Comparison of ENCODE assay signal across 10 mouse cellular contexts in genomic region chr11:119941794-119942193, GRCm38 (mm10). TPM values are rescaled to one million over a fixed set of nuclear protein-coding genes. Genes with fewer than 3 reads are reported as not detected.
DNase-seq lines count a peak whose midpoint lies in the region; ATAC-seq and TF ChIP-seq lines count a peak whose summit lies in the region.
"Had no signal": no experiment of that assay in that cellular context is flagged by ENCODE, and none has a peak within 500 bp of the region (broad histone marks: within the 10 kb centered on the region; RNA-seq: fewer than 3 reads in every experiment).

No protein-coding gene starts in this region.

- peaks cover 16% of the 10 kb centered on the region for H3K27me3 ChIP-seq in heart, embryonic 14.5 days (ENCODE audit: control insufficient read depth, insufficient read depth, low read length)
- peaks cover 60% of the 10 kb centered on the region for H3K27me3 ChIP-seq in hindbrain, embryonic 10.5 days (ENCODE audit: insufficient read depth, poor library complexity, severe bottlenecking)
- H3K27me3 ChIP-seq in midbrain, embryonic 10.5 days (ENCODE audit: low read depth, poor library complexity, severe bottlenecking) = peaks cover 71% of the 10 kb centered on the region
- H3K27me3 ChIP-seq: Patski had no signal

- no peak for DNase-seq in heart, postnatal 36 days
- no peak for DNase-seq in ES-E14 (ENCODE audit: low read depth, low spot score)
- no peak for DNase-seq in hindbrain, embryonic 10.5 days (ENCODE audit: low spot score)
- DNase-seq in midbrain, embryonic 10.5 days (ENCODE audit: low spot score) = no peak
- no peak for DNase-seq in right cerebral cortex, adult 2 months (ENCODE audit: low spot score in 2 of 2)
- DNase-seq in cerebellum, postnatal 4 days (ENCODE audit: low spot score in 2 of 2) = no peak
- no peak for DNase-seq in left cerebral cortex, adult 18-20 months (ENCODE audit: low spot score in 2 of 2)
- DNase-seq: right cerebral cortex, postnatal 14 days had no signal

- no peaks in the 10 kb centered on the region for H3K36me3 ChIP-seq in heart, embryonic 14.5 days (ENCODE audit: control insufficient read depth, insufficient read depth, low read length)
- no peaks in the 10 kb centered on the region for H3K36me3 ChIP-seq in ES-E14 (ENCODE audit: control insufficient read depth, insufficient read depth, low read length, poor library complexity, severe bottlenecking)
- no peaks in the 10 kb centered on the region for H3K36me3 ChIP-seq in hindbrain, embryonic 10.5 days
- H3K36me3 ChIP-seq in midbrain, embryonic 10.5 days = no peaks in the 10 kb centered on the region

- H3K4me2 ChIP-seq in heart, embryonic 14.5 days (ENCODE audit: low read length) = peak overlapping the region; percentile 92

- H3K4me3 ChIP-seq in heart, embryonic 14.5 days (ENCODE audit: control insufficient read depth in 1 of 2, insufficient read depth in 1 of 2, low read depth in 1 of 2, low read length in 2 of 2) = peak overlapping the region; percentile 66 to 84
- H3K4me3 ChIP-seq in ES-E14 (ENCODE audit: insufficient read depth in 1 of 2, low read depth in 1 of 2, low read length in 2 of 2, poor library complexity in 1 of 2, severe bottlenecking in 1 of 2) = peak overlapping the region; percentile 72 to 98
- H3K4me3 ChIP-seq in hindbrain, embryonic 10.5 days = peak overlapping the region; percentile 84
- H3K4me3 ChIP-seq in midbrain, embryonic 10.5 days = peak overlapping the region; percentile 85

- H3K9ac ChIP-seq in heart, embryonic 14.5 days (ENCODE audit: low read length) = peak overlapping the region; percentile 72
- no peak overlapping the region for H3K9ac ChIP-seq in ES-E14 (ENCODE audit: insufficient read depth, low read depth, low read length, poor library complexity, severe bottlenecking)

- intact Hi-C loops in heart, postnatal 36 days (cut with DNase I) = loop anchor here (2.0 to 5.0 kb wide), 2 partner anchors 25 to 146 kb away; partner anchors contain the start of gene Cep131

- WGBS in heart, embryonic 14.5 days = 12% methylated on average over 8 of the region's 8 CpGs
- 4% methylated on average over 8 of the region's 8 CpGs for WGBS in hindbrain, embryonic 10.5 days
- 10% methylated on average over 8 of the region's 8 CpGs for WGBS in midbrain, embryonic 10.5 days

- no peak overlapping the region for H3K27ac ChIP-seq in heart, embryonic 14.5 days (replicated peaks in 1 of 2; ENCODE audit: control insufficient read depth in 1 of 2, insufficient read depth in 1 of 2, low read depth in 2 of 2, low read length in 2 of 2)
- H3K27ac ChIP-seq in ES-E14 (ENCODE audit: insufficient read depth, low read depth, low read length, poor library complexity, severe bottlenecking) = no peak overlapping the region
- H3K27ac ChIP-seq in hindbrain, embryonic 10.5 days = peak overlapping the region; percentile 87
- H3K27ac ChIP-seq in midbrain, embryonic 10.5 days (replicated peaks) = peak overlapping the region; percentile 86; the same call in 1 of the 2 replicates

- in situ Hi-C loops in ES-E14 (cut with MboI; ENCODE audit: low sequenced_read_pairs in 2 of 2, unreplicated experiment in 2 of 2) = no loop called here

- peaks cover 9 to 29% of the 10 kb centered on the region in 2 experiments; a peak in 3 of 4 replicates for H3K4me1 ChIP-seq in heart, embryonic 14.5 days (ENCODE audit: control insufficient read depth in 2 of 2, insufficient read depth in 2 of 2, low read length in 2 of 2)
- peaks cover 8 to 32% of the 10 kb centered on the region in 2 experiments for H3K4me1 ChIP-seq in ES-E14 (ENCODE audit: control insufficient read depth in 2 of 2, insufficient read depth in 2 of 2, low read length in 2 of 2, poor library complexity in 1 of 2)
- H3K4me1 ChIP-seq in hindbrain, embryonic 10.5 days (replicated peaks) = peaks cover 86% of the 10 kb centered on the region
- peaks cover 72% of the 10 kb centered on the region for H3K4me1 ChIP-seq in midbrain, embryonic 10.5 days

- no peak for ATAC-seq in heart, embryonic 14.5 days (ENCODE audit: insufficient number of reproducible peaks, insufficient read depth, low FRiP score, low read depth)

- no peaks in the 10 kb centered on the region for H3K9me3 ChIP-seq in heart, embryonic 14.5 days (ENCODE audit: control insufficient read depth, low read length)
- H3K9me3 ChIP-seq in ES-E14 (ENCODE audit: control insufficient read depth, insufficient read depth, low read depth, low read length) = no peaks in the 10 kb centered on the region
- no peaks in the 10 kb centered on the region for H3K9me3 ChIP-seq in hindbrain, embryonic 10.5 days
- H3K9me3 ChIP-seq in midbrain, embryonic 10.5 days (replicated peaks) = no peaks in the 10 kb centered on the region

TF ChIP-seq in ES-E14, 5 proteins besides CTCF, POLR2A, EP300 and RAD21:
- TF ChIP-seq ZC3H11A (IDR thresholded peaks at IDR 0.05; ENCODE audit: borderline replicate concordance, low read depth, low read length) (no peak), HCFC1 (IDR thresholded peaks at IDR 0.05; ENCODE audit: borderline replicate concordance, insufficient read depth, low read length) (no peak), MAFK (IDR thresholded peaks at IDR 0.05; ENCODE audit: insufficient read depth, low read depth, low read length) (no peak), CHD2 (IDR thresholded peaks at IDR 0.05; ENCODE audit: low read depth, low read length) (no peak), ZNF384 (IDR thresholded peaks at IDR 0.05; ENCODE audit: low read depth, low read length) (no peak)

RNA-seq across cellular contexts. Expression of gene Baiap2, which starts 0.8 kb away (rescaled TPM):
- 11.0 and 13.2 TPM in 2 replicates for polyA plus RNA-seq in heart, embryonic 14.5 days (2014; fragmentation: Nextera tagmentation; extraction: Ambion mirVana)
- total RNA-seq in heart, postnatal 36 days (2021) = 10 to 100 TPM in 1 of 2 experiments, 1 to 10 TPM in 1; 4.4 to 12.0 TPM
- total RNA-seq in ES-E14 (2012; rRNA removed) = 21.8 and 23.3 TPM in 2 replicates
- polyA plus RNA-seq in hindbrain, embryonic 10.5 days (2016; fragmentation: Nextera tagmentation; extraction: Ambion mirVana) = 9.8 and 11.0 TPM in 2 replicates
- polyA plus RNA-seq in midbrain, embryonic 10.5 days (2016; fragmentation: Nextera tagmentation; extraction: Ambion mirVana) = 9.4 and 11.3 TPM in 2 replicates
- total RNA-seq in left cerebral cortex, adult 18-20 months (2021) = 100 to 1,000 TPM; 220 to 272 TPM

RNA-seq across cellular contexts. Expression of gene Chmp6, which starts 28.6 kb away (rescaled TPM):
- 62.4 and 65.4 TPM in 2 replicates for polyA plus RNA-seq in heart, embryonic 14.5 days (2014; fragmentation: Nextera tagmentation; extraction: Ambion mirVana)
- total RNA-seq in heart, postnatal 36 days (2021) = 10 to 100 TPM; 27.9 TPM
- 48.1 and 58.1 TPM in 2 replicates for total RNA-seq in ES-E14 (2012; rRNA removed)
- 112 and 114 TPM in 2 replicates for polyA plus RNA-seq in hindbrain, embryonic 10.5 days (2016; fragmentation: Nextera tagmentation; extraction: Ambion mirVana)
- 116 and 118 TPM in 2 replicates for polyA plus RNA-seq in midbrain, embryonic 10.5 days (2016; fragmentation: Nextera tagmentation; extraction: Ambion mirVana)
- 10 to 100 TPM; 37.1 to 41.8 TPM for total RNA-seq in left cerebral cortex, adult 18-20 months (2021)

Comparison
In these comparisons a context has a peak if more than half of its experiments do, and no peak if none do; other contexts are left out.
1. H3K27ac ChIP-seq: peak in hindbrain, embryonic 10.5 days (single experiment) and midbrain, embryonic 10.5 days (single experiment); none in heart, embryonic 14.5 days (0 of 2) and ES-E14 (single experiment).
2. Peak in every context shown above with its lines, with median percentiles within 50 percentile points of each other: H3K4me3 ChIP-seq.